Mouse (Mus musculus): ENCODE results near the gene Ebf1. TPM values are rescaled to one million over a fixed set of nuclear protein-coding genes. Genes with fewer than 3 reads are reported as not detected.

Gene Ebf1
- polyA plus RNA-seq, 1 experiment, result 1.1 TPM

DNA sequence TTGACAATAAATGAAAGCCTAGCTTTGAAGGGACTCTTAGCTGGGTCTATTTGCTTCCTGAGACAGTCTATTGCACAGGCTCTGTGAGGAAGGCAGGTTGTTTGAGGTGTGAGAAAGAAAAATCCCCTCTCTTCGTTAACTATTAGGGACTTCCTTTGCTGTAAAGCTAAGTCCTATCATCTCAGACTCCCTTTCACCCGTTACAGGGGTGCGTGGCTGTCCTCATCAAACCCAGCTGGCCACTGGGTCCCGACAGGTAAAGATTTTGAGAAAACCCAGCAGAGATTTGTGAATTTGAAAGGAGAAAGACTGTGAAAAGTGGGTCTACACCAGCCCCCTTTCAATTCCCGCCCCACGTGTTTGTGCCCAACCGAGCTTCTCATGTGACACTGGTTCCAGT lies 127.3 kb downstream of the Ebf1 start:
- Histone ChIP-seq H3K27ac (ENCODE audit: control insufficient read depth, insufficient read depth, low read depth, low read length) (no peak overlapping the region), H3K27me3 (ENCODE audit: control insufficient read depth, insufficient read depth, low read length) (no peaks in the 10 kb centered on the region), H3K36me3 (ENCODE audit: control insufficient read depth, insufficient read depth, low read length) (no peaks in the 10 kb centered on the region), H3K4me3 (ENCODE audit: control insufficient read depth, low read depth, low read length) (no peak overlapping the region), H3K4me1 (ENCODE audit: control insufficient read depth, insufficient read depth, low read length) (peaks cover 2% of the 10 kb centered on the region)
- TF ChIP-seq POLR2A (IDR thresholded peaks at IDR 0.05; ENCODE audit: control insufficient read depth, low read depth, low read length) (no peak), CTCF (IDR thresholded peaks at IDR 0.05; ENCODE audit: control insufficient read depth, insufficient read depth, insufficient replicate concordance, low read depth, low read length) (no peak)

DNA sequence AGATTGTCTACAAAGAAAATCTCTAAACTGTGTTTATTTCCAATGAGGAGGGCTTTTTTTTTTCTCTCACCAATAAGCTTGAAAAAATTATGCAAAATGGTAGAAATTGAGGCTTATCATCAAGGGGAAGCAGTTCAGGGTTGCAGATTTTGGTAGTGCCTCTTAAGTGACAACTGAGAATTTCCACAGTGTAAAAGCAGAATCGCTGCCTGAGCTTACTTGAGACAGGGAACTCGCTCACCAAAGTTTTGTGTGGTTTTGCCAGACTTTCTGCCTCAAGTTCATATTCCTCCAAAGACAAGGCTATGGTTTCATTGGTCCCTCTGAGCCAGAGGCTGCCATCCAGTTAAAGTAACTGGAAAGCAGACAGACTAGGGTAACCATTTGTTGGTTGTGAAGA lies 128.8 kb downstream of the Ebf1 start:
- Histone ChIP-seq H3K27me3 (ENCODE audit: control insufficient read depth, insufficient read depth, low read length) (no peaks in the 10 kb centered on the region), H3K36me3 (ENCODE audit: control insufficient read depth, insufficient read depth, low read length) (no peaks in the 10 kb centered on the region), H3K27ac (ENCODE audit: control insufficient read depth, insufficient read depth, low read depth, low read length) (no peak overlapping the region), H3K4me1 (ENCODE audit: control insufficient read depth, insufficient read depth, low read length) (peaks cover 1% of the 10 kb centered on the region), H3K4me3 (ENCODE audit: control insufficient read depth, low read depth, low read length) (no peak overlapping the region)
- TF ChIP-seq POLR2A (IDR thresholded peaks at IDR 0.05; ENCODE audit: control insufficient read depth, low read depth, low read length), result no peak
- no peak for TF ChIP-seq CTCF (IDR thresholded peaks at IDR 0.05; ENCODE audit: control insufficient read depth, insufficient read depth, insufficient replicate concordance, low read depth, low read length)

- no peak for TF ChIP-seq POLR2A (IDR thresholded peaks at IDR 0.05; ENCODE audit: control insufficient read depth, low read depth, low read length)
Observed at GRCm38 (mm10) chr11:44746731-44747130, 129.6 kb downstream of the Ebf1 start.

GRCm38 (mm10) chr11:44749309-44749708 lies 132.2 kb downstream of the Ebf1 start:
- Histone ChIP-seq H3K4me3 (ENCODE audit: control insufficient read depth, low read depth, low read length) (no peak overlapping the region), H3K27me3 (ENCODE audit: control insufficient read depth, insufficient read depth, low read length) (no peaks in the 10 kb centered on the region), H3K4me1 (ENCODE audit: control insufficient read depth, insufficient read depth, low read length) (no peaks in the 10 kb centered on the region), H3K36me3 (ENCODE audit: control insufficient read depth, insufficient read depth, low read length) (no peaks in the 10 kb centered on the region), H3K27ac (ENCODE audit: control insufficient read depth, insufficient read depth, low read depth, low read length) (no peak overlapping the region)
- TF ChIP-seq POLR2A (IDR thresholded peaks at IDR 0.05; ENCODE audit: control insufficient read depth, low read depth, low read length) (no peak), CTCF (IDR thresholded peaks at IDR 0.05; ENCODE audit: control insufficient read depth, insufficient read depth, insufficient replicate concordance, low read depth, low read length) (no peak)

More at GRCm38 (mm10) chr11:44746731-44747130, 129.6 kb downstream of the Ebf1 start:
- Histone ChIP-seq H3K27me3 (ENCODE audit: control insufficient read depth, insufficient read depth, low read length) (no peaks in the 10 kb centered on the region), H3K4me3 (ENCODE audit: control insufficient read depth, low read depth, low read length) (no peak overlapping the region), H3K27ac (ENCODE audit: control insufficient read depth, insufficient read depth, low read depth, low read length) (no peak overlapping the region), H3K4me1 (ENCODE audit: control insufficient read depth, insufficient read depth, low read length) (no peaks in the 10 kb centered on the region), H3K36me3 (ENCODE audit: control insufficient read depth, insufficient read depth, low read length) (no peaks in the 10 kb centered on the region)

- Histone ChIP-seq H3K36me3 (ENCODE audit: control insufficient read depth, insufficient read depth, low read length) (no peaks in the 10 kb centered on the region), H3K4me3 (ENCODE audit: control insufficient read depth, low read depth, low read length) (no peak overlapping the region), H3K4me1 (ENCODE audit: control insufficient read depth, insufficient read depth, low read length) (no peaks in the 10 kb centered on the region), H3K27ac (ENCODE audit: control insufficient read depth, insufficient read depth, low read depth, low read length) (no peak overlapping the region), H3K27me3 (ENCODE audit: control insufficient read depth, insufficient read depth, low read length) (no peaks in the 10 kb centered on the region)
- no peak for TF ChIP-seq POLR2A (IDR thresholded peaks at IDR 0.05; ENCODE audit: control insufficient read depth, low read depth, low read length)
- TF ChIP-seq CTCF (IDR thresholded peaks at IDR 0.05; ENCODE audit: control insufficient read depth, insufficient read depth, insufficient replicate concordance, low read depth, low read length), result no peak
Observed at GRCm38 (mm10) chr11:44754336-44754735, 137.2 kb downstream of the Ebf1 start.

- Histone ChIP-seq H3K36me3 (ENCODE audit: control insufficient read depth, insufficient read depth, low read length) (no peaks in the 10 kb centered on the region), H3K27ac (ENCODE audit: control insufficient read depth, insufficient read depth, low read depth, low read length) (no peak overlapping the region), H3K27me3 (ENCODE audit: control insufficient read depth, insufficient read depth, low read length) (no peaks in the 10 kb centered on the region), H3K4me1 (ENCODE audit: control insufficient read depth, insufficient read depth, low read length) (peaks cover 3% of the 10 kb centered on the region), H3K4me3 (ENCODE audit: control insufficient read depth, low read depth, low read length) (no peak overlapping the region)
- TF ChIP-seq CTCF (IDR thresholded peaks at IDR 0.05; ENCODE audit: control insufficient read depth, insufficient read depth, insufficient replicate concordance, low read depth, low read length), result no peak
Observed at GRCm38 (mm10) chr11:44756321-44756720, 139.2 kb downstream of the Ebf1 start.

DNA sequence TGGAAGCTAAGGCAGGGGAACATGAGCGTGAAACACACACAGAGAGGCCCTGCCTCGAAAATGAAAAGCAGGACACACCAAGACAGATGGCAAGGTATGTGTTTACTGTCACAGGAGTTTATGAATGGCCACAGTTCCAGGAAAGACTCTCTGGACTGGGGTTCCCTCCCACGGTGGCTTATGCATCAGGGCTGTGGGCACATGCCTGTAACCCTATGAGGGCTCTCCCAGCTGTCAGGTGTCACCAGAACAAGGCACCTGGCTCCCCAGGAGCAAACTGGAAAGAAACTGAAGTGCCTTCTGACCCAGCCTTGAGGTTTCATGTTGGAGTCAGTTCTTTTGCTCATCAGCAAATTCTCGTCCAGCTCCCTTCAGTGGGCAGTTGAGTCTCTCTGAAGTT lies 141.7 kb downstream of the Ebf1 start:
- no peaks in the 10 kb centered on the region for H3K36me3 ChIP-seq (ENCODE audit: control insufficient read depth, insufficient read depth, low read length)
- peaks cover 6% of the 10 kb centered on the region for H3K4me1 ChIP-seq (ENCODE audit: control insufficient read depth, insufficient read depth, low read length)
- H3K27ac ChIP-seq (ENCODE audit: control insufficient read depth, insufficient read depth, low read depth, low read length), result no peak overlapping the region
- no peak overlapping the region for H3K4me3 ChIP-seq (ENCODE audit: control insufficient read depth, low read depth, low read length)
- TF ChIP-seq CTCF (IDR thresholded peaks at IDR 0.05; ENCODE audit: control insufficient read depth, insufficient read depth, insufficient replicate concordance, low read depth, low read length), result no peak
- TF ChIP-seq POLR2A (IDR thresholded peaks at IDR 0.05; ENCODE audit: control insufficient read depth, low read depth, low read length), result no peak
- no peaks in the 10 kb centered on the region for H3K27me3 ChIP-seq (ENCODE audit: control insufficient read depth, insufficient read depth, low read length)
